ENCODE assay signal across 8 mouse cellular contexts in the genomic region with DNA sequence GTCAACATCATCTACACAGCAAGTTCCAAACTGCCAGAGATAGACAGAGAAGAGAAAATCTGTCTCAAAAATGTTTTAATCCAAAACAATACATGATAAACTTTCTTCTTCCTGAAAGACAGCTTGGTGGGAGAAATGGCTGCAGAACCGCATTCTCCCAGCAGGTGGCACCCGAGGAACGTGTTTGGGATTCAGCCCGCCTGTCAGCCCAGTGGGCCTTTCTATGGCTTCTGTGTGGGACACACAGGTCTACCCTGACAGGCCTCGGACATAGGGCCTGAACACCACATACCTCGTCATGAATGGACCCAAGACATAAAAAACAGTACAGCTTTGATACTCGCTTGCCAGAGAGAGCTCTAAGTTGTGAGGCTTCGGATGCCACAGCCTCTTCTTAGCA. TPM values are rescaled to one million over a fixed set of nuclear protein-coding genes. Genes with fewer than 3 reads are reported as not detected.
DNase-seq lines count a peak whose midpoint lies in the region; ATAC-seq and TF ChIP-seq lines count a peak whose summit lies in the region.

No protein-coding gene starts in this region.

- no peaks in the 10 kb centered on the region for H3K4me1 ChIP-seq in kidney, embryonic 16.5 days (ENCODE audit: insufficient read depth, low read length)
- no peaks in the 10 kb centered on the region for H3K4me1 ChIP-seq in liver, adult 2 months (ENCODE audit: control insufficient read depth, insufficient read depth, low read length)
- H3K4me1 ChIP-seq in olfactory bulb, adult 2 months (ENCODE audit: control insufficient read depth, insufficient read depth, low read length): peaks cover 8% of the 10 kb centered on the region

- TF ChIP-seq POLR2A in liver, adult 2 months (IDR thresholded peaks at IDR 0.05; ENCODE audit: extremely low read depth, insufficient read depth, low read length): no peak
- TF ChIP-seq POLR2A in olfactory bulb, adult 2 months (IDR thresholded peaks at IDR 0.05; ENCODE audit: insufficient read depth, low read depth, low read length): no peak

- 21% methylated on average over 8 of the region's 8 CpGs for WGBS in kidney, embryonic 16.5 days
- WGBS in liver, adult 2 months: 19% methylated on average over 8 of the region's 8 CpGs
- WGBS in olfactory bulb, adult 2 months: 18% methylated on average over 8 of the region's 8 CpGs

- H3K9me3 ChIP-seq in kidney, embryonic 16.5 days (ENCODE audit: low read length): no peaks in the 10 kb centered on the region

- no peak overlapping the region for H3K9ac ChIP-seq in kidney, embryonic 16.5 days (replicated peaks; ENCODE audit: low read length)
- H3K9ac ChIP-seq in liver, adult 2 months (ENCODE audit: low read depth, low read length): no peak overlapping the region

- TF ChIP-seq CTCF in liver, adult 2 months (IDR thresholded peaks at IDR 0.05; ENCODE audit: low read depth, low read length): peak; percentile 95
- TF ChIP-seq CTCF in olfactory bulb, adult 2 months (IDR thresholded peaks at IDR 0.05; ENCODE audit: insufficient read depth, low read depth, low read length): peak; percentile 88

- no peaks in the 10 kb centered on the region for H3K79me2 ChIP-seq in liver, adult 2 months (ENCODE audit: control insufficient read depth, insufficient read depth, low read length)

- H3K27me3 ChIP-seq in kidney, embryonic 16.5 days (ENCODE audit: insufficient read depth, low read length): peaks cover 6% of the 10 kb centered on the region; the same call in 1 of the 2 replicates
- no peaks in the 10 kb centered on the region for H3K27me3 ChIP-seq in liver, adult 2 months (ENCODE audit: control insufficient read depth, insufficient read depth, low read length)

- H3K27ac ChIP-seq in kidney, embryonic 16.5 days (ENCODE audit: low read length): no peak overlapping the region
- no peak overlapping the region for H3K27ac ChIP-seq in liver, adult 2 months (replicated peaks; ENCODE audit: insufficient read depth, low read depth, low read length)
- no peak overlapping the region for H3K27ac ChIP-seq in olfactory bulb, adult 2 months (ENCODE audit: insufficient read depth, low read depth, low read length)

- DNase-seq in 416B (ENCODE audit: low read depth): peak; percentile 57
- DNase-seq in adrenal gland, postnatal 10 days: peak; percentile 91
- DNase-seq in embryo, embryonic 11.5 days (ENCODE audit: low read depth, low spot score): peak; percentile 38
- DNase-seq in liver, adult 2 months (ENCODE audit: extremely low read depth, low read depth, low spot score): peak; percentile 20
- peak; percentile 7 to 50 for DNase-seq in thymus, postnatal 10 days (ENCODE audit: low spot score in 2 of 2)

- no peaks in the 10 kb centered on the region for H3K36me3 ChIP-seq in kidney, embryonic 16.5 days (ENCODE audit: insufficient read depth, low read length)
- no peaks in the 10 kb centered on the region for H3K36me3 ChIP-seq in liver, adult 2 months (ENCODE audit: control insufficient read depth, insufficient read depth, low read length)

- no peak overlapping the region for H3K4me3 ChIP-seq in kidney, embryonic 16.5 days (ENCODE audit: low read length)
- no peak overlapping the region for H3K4me3 ChIP-seq in liver, adult 2 months (ENCODE audit: insufficient read depth, low read depth, low read length)
- no peak overlapping the region for H3K4me3 ChIP-seq in olfactory bulb, adult 2 months (ENCODE audit: insufficient read depth, low read depth, low read length)

- peak; percentile 73 for ATAC-seq in granulocyte monocyte progenitor cell, adult 5-6 weeks (replicated peaks; ENCODE audit: poor library complexity, severe bottlenecking)
- ATAC-seq in kidney, embryonic 16.5 days (ENCODE audit: low FRiP score, low TSS enrichment): peak; percentile 71

- no peak overlapping the region for H3K4me2 ChIP-seq in kidney, embryonic 16.5 days (replicated peaks; ENCODE audit: low read depth, low read length)

RNA-seq across cellular contexts. Expression of a gene that starts 35.1 kb away (rescaled TPM):
- 10 to 100 TPM in 1 of 2 experiments, 1 to 10 TPM in 1; 5.1 to 10.1 TPM for total RNA-seq in adrenal gland, postnatal 10 days (2021)
- total RNA-seq in granulocyte monocyte progenitor cell, adult 5-6 weeks (2014; fragmentation: Nextera tagmentation): not detected in 2 replicates
- total RNA-seq in granulocyte monocyte progenitor cell, adult 5-6 weeks (2017): not detected in 2 replicates
- polyA plus RNA-seq in kidney, embryonic 16.5 days (2015; fragmentation: Nextera tagmentation; extraction: Ambion mirVana): 4.8 and 5.0 TPM in 2 replicates
- under 0.01 TPM in 1 of 2 replicates, not detected in the other for total RNA-seq in liver, adult 2 months (2014; rRNA removed)
- not detected in 2 replicates for polyA plus RNA-seq in liver, adult 2 months (2012; rRNA removed)
- not detected in 2 replicates for polyA plus RNA-seq in olfactory bulb, adult 2 months (2012; ENCODE audit: insufficient read depth, insufficient read length, low replicate concordance, missing spikeins)

Comparison
In these comparisons a context has a peak if more than half of its experiments do, and no peak if none do; other contexts are left out.
1. DNase-seq: peak in every context shown above with its lines; median percentile 91 in adrenal gland, postnatal 10 days; 57 in 416B; 38 in embryo, embryonic 11.5 days; 28 in thymus, postnatal 10 days; 20 in liver, adult 2 months.